Mouse (Mus musculus) liver, postnatal 0 days (tissue): ENCODE data around the gene Cog1.

Experiments used
- CTCF ChIP-seq: sonication (generic); IDR thresholded peaks from 2 replicates; pipeline ENCODE4 v1.5.1; 2016; ENCODE audit warnings: antibody characterized with exemption, low read depth
- EP300 ChIP-seq: IDR thresholded peaks from 2 replicates; pipeline ENCODE4 v1.6.1; 2016; ENCODE audit warnings: antibody characterized with exemption, low read depth, mild to moderate bottlenecking

GRCm38 (mm10) chr11:113611112-113611646 lies 37.8 kb upstream of the Cog1 start:
- TF ChIP-seq CTCF = no peak
- TF ChIP-seq EP300 = no peak
